Mouse (Mus musculus): ENCODE data around the gene Cyp2c66. TPM values are rescaled to one million over a fixed set of nuclear protein-coding genes. Genes with fewer than 3 reads are reported as not detected.
"Not testable (repeated sequence)": the region's sequence is repeated elsewhere in the genome, so short reads cannot be mapped to it uniquely, and the experiment has no call there.

The Cyp2c66 gene
- polyA plus RNA-seq (2012; ENCODE audit: insufficient read depth, low replicate concordance), result not detected in 2 replicates

- no peaks in the 10 kb centered on the region for H3K36me3 ChIP-seq (replicated peaks; ENCODE audit: low read length)
- no peaks in the 10 kb centered on the region for H3K27me3 ChIP-seq (replicated peaks)
- TF ChIP-seq FLI1 (IDR thresholded peaks at IDR 0.05; ENCODE audit: low read length), result no peak
- TF ChIP-seq GATA1 (IDR thresholded peaks at IDR 0.05; ENCODE audit: borderline replicate concordance, low read length), result no peak
- H3K4me1 ChIP-seq, result no peaks in the 10 kb centered on the region
- H3K4me3 ChIP-seq (replicated peaks), result no peak within 1 kb of the TSS
- no peaks in the 10 kb centered on the region for H3K9me3 ChIP-seq
Measured at GRCm38 (mm10) chr19:39113644-39114043, at the start of gene Cyp2c66. Gene Cyp2c66 (plus strand): TSS chr19:39113898.

DNA sequence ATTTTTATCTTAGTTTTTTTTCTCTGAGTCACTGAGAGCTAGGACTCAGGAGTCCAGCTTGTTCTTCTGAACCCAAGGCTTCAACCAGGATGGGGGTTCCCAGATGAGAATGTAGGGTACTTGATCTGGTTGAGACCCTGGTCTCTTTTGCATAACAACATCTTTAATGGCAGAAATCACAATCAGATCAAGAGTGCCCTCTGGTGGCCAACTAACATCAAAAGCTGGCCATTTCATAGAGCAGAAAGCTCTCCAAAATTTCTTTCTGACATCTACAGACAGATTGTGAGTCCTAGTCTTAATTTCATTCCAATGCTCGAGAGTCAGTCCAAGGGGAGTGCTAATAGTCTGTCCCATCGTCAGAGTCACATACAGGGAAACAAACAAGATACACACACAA, 14.9 kb upstream of the Cyp2c66 start:
- not testable (repeated sequence) for H3K36me3 ChIP-seq (replicated peaks; ENCODE audit: low read length); H3K4me1 ChIP-seq; H3K4me3 ChIP-seq (replicated peaks); H3K27me3 ChIP-seq (replicated peaks)
- peaks cover 15% of the 10 kb centered on the region for H3K9me3 ChIP-seq

- not testable (repeated sequence) for H3K4me1 ChIP-seq; H3K9me3 ChIP-seq; H3K36me3 ChIP-seq (replicated peaks; ENCODE audit: low read length); H3K27me3 ChIP-seq (replicated peaks); H3K4me3 ChIP-seq (replicated peaks)
Measured at GRCm38 (mm10) chr19:39156836-39157235, 43.1 kb downstream of the Cyp2c66 start.

Other genes starting within 250 kb of the Cyp2c66 start
- 1.4 and 1.5 TPM in 2 replicates for gene Hells, start 183.0 kb upstream of the Cyp2c66 start, polyA plus RNA-seq (2012; ENCODE audit: insufficient read depth, low replicate concordance)
- not detected in 2 replicates for gene Cyp2c55, start 106.9 kb upstream of the Cyp2c66 start, polyA plus RNA-seq (2012; ENCODE audit: insufficient read depth, low replicate concordance)
- gene Cyp2c65, start 52.9 kb upstream of the Cyp2c66 start, polyA plus RNA-seq (2012; ENCODE audit: insufficient read depth, low replicate concordance), result not detected in 2 replicates
- not detected in 2 replicates for gene Cyp2c29, start 155.5 kb downstream of the Cyp2c66 start, polyA plus RNA-seq (2012; ENCODE audit: insufficient read depth, low replicate concordance)

Measured in megakaryocyte, embryonic 14.5 days (primary cell).